Comparison of ENCODE assay signal across 8 mouse cellular contexts in the genomic region with DNA sequence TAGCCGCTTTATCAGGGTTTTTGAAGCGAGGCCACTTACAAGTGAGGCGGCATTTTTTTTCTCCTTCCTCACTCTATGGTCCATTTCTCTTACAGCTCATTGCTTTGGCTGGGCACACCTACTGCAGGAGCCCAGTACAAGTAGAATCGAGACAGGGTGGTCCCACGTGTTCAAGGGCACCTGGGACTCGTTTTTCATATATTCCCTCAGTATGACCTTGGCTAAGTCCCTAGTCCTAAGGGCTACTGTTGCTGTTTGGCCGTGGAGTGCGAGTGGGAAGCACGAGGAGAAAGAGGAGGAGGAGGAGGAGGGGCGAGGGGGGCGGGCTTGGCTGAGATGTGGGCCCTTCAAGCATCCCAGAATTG. TPM values are rescaled to one million over a fixed set of nuclear protein-coding genes. Genes with fewer than 3 reads are reported as not detected.
DNase-seq lines count a peak whose midpoint lies in the region; ATAC-seq lines count a peak whose summit lies in the region.

No protein-coding gene starts in this region.

- H3K4me3 ChIP-seq in kidney, embryonic 14.5 days (ENCODE audit: low read length) = peak overlapping the region; percentile 66
- peak overlapping the region; percentile 67 for H3K4me3 ChIP-seq in hindbrain, embryonic 10.5 days
- peak overlapping the region; percentile 59 for H3K4me3 ChIP-seq in midbrain, embryonic 11.5 days (ENCODE audit: low read depth, low read length)

- peak overlapping the region; percentile 68; the same call in 1 of the 2 replicates for H3K9ac ChIP-seq in kidney, embryonic 14.5 days (ENCODE audit: low read depth, low read length)
- H3K9ac ChIP-seq in midbrain, embryonic 11.5 days (ENCODE audit: low read length) = no peak overlapping the region; the same call in 1 of the 2 replicates

- no peaks in the 10 kb centered on the region for H3K36me3 ChIP-seq in kidney, embryonic 14.5 days (ENCODE audit: control insufficient read depth, insufficient read depth, low read length)
- H3K36me3 ChIP-seq in hindbrain, embryonic 10.5 days = no peaks in the 10 kb centered on the region
- H3K36me3 ChIP-seq in midbrain, embryonic 11.5 days (ENCODE audit: control insufficient read depth, insufficient read depth, low read length) = no peaks in the 10 kb centered on the region

- no peak for DNase-seq in kidney, postnatal 10 days
- DNase-seq in Muller cell, postnatal 12 days (ENCODE audit: inconsistent ontology term) = peak; percentile 0
- DNase-seq in hindbrain, embryonic 10.5 days (ENCODE audit: low spot score) = no peak
- no peak for DNase-seq in midbrain, embryonic 11.5 days (ENCODE audit: low spot score, missing footprints)
- no peak for DNase-seq in right cerebral cortex, postnatal 14 days
- DNase-seq in cerebellum, postnatal 10 days = no peak
- DNase-seq in frontal cortex, postnatal 10 days (ENCODE audit: low spot score in 2 of 2) = no peak

- ATAC-seq in kidney, embryonic 14.5 days (ENCODE audit: low FRiP score, low TSS enrichment) = no peak
- ATAC-seq in midbrain, embryonic 11.5 days (ENCODE audit: low FRiP score) = no peak

- H3K4me1 ChIP-seq in kidney, embryonic 14.5 days (ENCODE audit: control insufficient read depth, insufficient read depth, low read length) = no peaks in the 10 kb centered on the region
- no peaks in the 10 kb centered on the region; the same call in 1 of the 2 replicates for H3K4me1 ChIP-seq in hindbrain, embryonic 10.5 days (replicated peaks)
- no peaks in the 10 kb centered on the region for H3K4me1 ChIP-seq in midbrain, embryonic 11.5 days (ENCODE audit: control insufficient read depth, insufficient read depth, low read length)

- no peaks in the 10 kb centered on the region for H3K9me3 ChIP-seq in kidney, embryonic 14.5 days (ENCODE audit: control insufficient read depth, low read length)
- no peaks in the 10 kb centered on the region; the same call in 1 of the 2 replicates for H3K9me3 ChIP-seq in hindbrain, embryonic 10.5 days
- no peaks in the 10 kb centered on the region for H3K9me3 ChIP-seq in midbrain, embryonic 11.5 days (ENCODE audit: control insufficient read depth, low read length)

- H3K27ac ChIP-seq in kidney, embryonic 14.5 days (ENCODE audit: low read depth, low read length) = no peak overlapping the region
- H3K27ac ChIP-seq in hindbrain, embryonic 10.5 days = peak overlapping the region; percentile 89
- no peak overlapping the region for H3K27ac ChIP-seq in midbrain, embryonic 11.5 days (ENCODE audit: low read depth, low read length)

- peak overlapping the region; percentile 46 for H3K4me2 ChIP-seq in kidney, embryonic 14.5 days (replicated peaks; ENCODE audit: low read depth, low read length)
- H3K4me2 ChIP-seq in midbrain, embryonic 11.5 days = peak overlapping the region; percentile 63

- WGBS in kidney, embryonic 14.5 days = 19% methylated on average over 11 of the region's 11 CpGs
- 19% methylated on average over 11 of the region's 11 CpGs for WGBS in hindbrain, embryonic 10.5 days
- WGBS in midbrain, embryonic 11.5 days = 14% methylated on average over 9 of the region's 11 CpGs

- H3K27me3 ChIP-seq in kidney, embryonic 14.5 days (ENCODE audit: control insufficient read depth, insufficient read depth, low read length) = peaks cover 6% of the 10 kb centered on the region; the same call in 1 of the 2 replicates
- peaks cover 24% of the 10 kb centered on the region for H3K27me3 ChIP-seq in hindbrain, embryonic 10.5 days (ENCODE audit: insufficient read depth, poor library complexity, severe bottlenecking)
- no peaks in the 10 kb centered on the region for H3K27me3 ChIP-seq in midbrain, embryonic 11.5 days (ENCODE audit: control insufficient read depth, insufficient read depth, low read length)

RNA-seq across cellular contexts. Expression of a gene that starts 0.4 kb away (rescaled TPM):
- 11.1 and 16.8 TPM in 2 replicates for polyA plus RNA-seq in kidney, embryonic 14.5 days (2014; fragmentation: Nextera tagmentation; extraction: Ambion mirVana)
- polyA plus RNA-seq in hindbrain, embryonic 10.5 days (2016; fragmentation: Nextera tagmentation; extraction: Ambion mirVana) = 7.9 and 12.2 TPM in 2 replicates
- 13.4 and 15.1 TPM in 2 replicates for polyA plus RNA-seq in midbrain, embryonic 11.5 days (2014; fragmentation: Nextera tagmentation; extraction: Ambion mirVana)

RNA-seq across cellular contexts. Expression of a gene that starts 10.9 kb away (rescaled TPM):
- polyA plus RNA-seq in kidney, embryonic 14.5 days (2014; fragmentation: Nextera tagmentation; extraction: Ambion mirVana) = 10.7 and 14.0 TPM in 2 replicates
- polyA plus RNA-seq in hindbrain, embryonic 10.5 days (2016; fragmentation: Nextera tagmentation; extraction: Ambion mirVana) = 10.4 and 12.1 TPM in 2 replicates
- 11.9 and 13.0 TPM in 2 replicates for polyA plus RNA-seq in midbrain, embryonic 11.5 days (2014; fragmentation: Nextera tagmentation; extraction: Ambion mirVana)

RNA-seq across cellular contexts. Expression of a gene that starts 56.1 kb away (rescaled TPM):
- polyA plus RNA-seq in kidney, embryonic 14.5 days (2014; fragmentation: Nextera tagmentation; extraction: Ambion mirVana) = 21.7 and 31.1 TPM in 2 replicates
- 52.4 and 66.5 TPM in 2 replicates for polyA plus RNA-seq in hindbrain, embryonic 10.5 days (2016; fragmentation: Nextera tagmentation; extraction: Ambion mirVana)
- polyA plus RNA-seq in midbrain, embryonic 11.5 days (2014; fragmentation: Nextera tagmentation; extraction: Ambion mirVana) = 85.9 and 89.2 TPM in 2 replicates
